Mouse (Mus musculus): Measurements from ENCODE around the gene Cks2. TPM values are rescaled to one million over a fixed set of nuclear protein-coding genes. Genes with fewer than 3 reads are reported as not detected.

Cks2 gene
- total and polyA plus RNA-seq, 3 experiments: 243 to 846 (median 297) TPM

DNA sequence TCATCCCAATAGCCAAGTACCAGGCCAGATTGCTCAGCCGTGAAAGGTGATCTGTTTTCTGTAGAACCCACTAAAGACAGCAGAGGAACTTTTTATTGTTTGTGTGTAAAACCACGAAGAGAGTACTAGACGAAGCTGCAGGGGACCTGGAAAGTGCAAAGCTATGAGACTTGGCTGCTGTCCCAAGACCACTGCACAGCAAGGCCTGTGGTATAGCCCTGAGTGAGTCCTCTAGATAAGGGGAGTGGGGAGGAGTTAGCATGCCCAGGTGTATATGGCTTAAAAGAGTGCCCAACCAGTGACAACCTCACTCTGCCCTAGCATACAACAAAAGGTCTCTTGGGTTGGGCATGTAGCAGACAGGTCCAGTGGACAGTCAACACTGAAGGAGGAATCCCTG is 43.7 kb downstream of the Cks2 start:
- Histone ChIP-seq H3K79me2 (ENCODE audit: control insufficient read depth, insufficient read depth, low read length, poor library complexity) (no peaks in the 10 kb centered on the region), H3K27me3 (ENCODE audit: control insufficient read depth in 1 of 2, insufficient read depth in 2 of 2, low read length in 2 of 2) (no peaks in the 10 kb centered on the region), H3K4me3 (ENCODE audit: control insufficient read depth in 1 of 2, insufficient read depth in 1 of 2, low read depth in 2 of 2, low read length in 2 of 2) (no peak overlapping the region), H3K27ac (ENCODE audit: control insufficient read depth, low read depth, low read length) (peak overlapping the region; percentile 26; the same call in 1 of the 2 replicates), H3K36me3 (ENCODE audit: control insufficient read depth in 1 of 2, insufficient read depth in 2 of 2, low read length in 2 of 2) (peaks cover 2 to 43% of the 10 kb centered on the region in 2 experiments; a peak in 2 of 4 replicates), H3K9ac (ENCODE audit: control insufficient read depth, low read depth, low read length, poor library complexity, severe bottlenecking) (no peak overlapping the region), H3K4me1 (ENCODE audit: control insufficient read depth in 1 of 2, insufficient read depth in 2 of 2, low read length in 2 of 2) (peaks cover 19 to 49% of the 10 kb centered on the region in 2 experiments), H3K9me3 (replicated peaks; ENCODE audit: insufficient read depth, low read length) (no peaks in the 10 kb centered on the region)
- peak; percentile 85 for DNase-seq (ENCODE audit: low read depth, low spot score)
- TF ChIP-seq TAL1 (IDR thresholded peaks at IDR 0.05; ENCODE audit: low read length) (peak; percentile 69), RCOR1 (IDR thresholded peaks at IDR 0.05; ENCODE audit: low read depth, low read length) (no peak; the same call in 1 of the 2 replicates), ELF1 (IDR thresholded peaks at IDR 0.05; ENCODE audit: low read depth, low read length) (no peak), MAZ (IDR thresholded peaks at IDR 0.05; ENCODE audit: low read depth, low read length) (0 out of 2 replicates have a peak, but pooled peaks have one; percentile 49), HCFC1 (IDR thresholded peaks at IDR 0.05; ENCODE audit: low read depth, low read length) (peak; percentile 37; the same call in 1 of the 2 replicates), ZMIZ1 (IDR thresholded peaks at IDR 0.05; ENCODE audit: low read depth, low read length) (no peak), MXI1 (IDR thresholded peaks at IDR 0.05; ENCODE audit: low read depth, low read length) (no peak), USF1 (IDR thresholded peaks at IDR 0.05; ENCODE audit: low read depth, low read length) (no peak), TCF12 (IDR thresholded peaks at IDR 0.05; ENCODE audit: low read depth, low read length) (peak; percentile 79; the same call in 1 of the 2 replicates), RAD21 (IDR thresholded peaks at IDR 0.05; ENCODE audit: low read depth, low read length) (no peak), ZKSCAN1 (IDR thresholded peaks at IDR 0.05; ENCODE audit: low read depth, low read length) (no peak), MAFK (IDR thresholded peaks at IDR 0.05; ENCODE audit: borderline replicate concordance, low read depth, low read length) (no peak), ZC3H11A (IDR thresholded peaks at IDR 0.05; ENCODE audit: low read depth, low read length) (no peak), ZNF384 (IDR thresholded peaks at IDR 0.05; ENCODE audit: low read depth, low read length) (no peak), CHD1 (IDR thresholded peaks at IDR 0.05; ENCODE audit: low read depth, low read length) (no peak), JUND (IDR thresholded peaks at IDR 0.05; ENCODE audit: low read depth, low read length) (no peak), MYB (IDR thresholded peaks at IDR 0.05; ENCODE audit: low read depth, low read length) (no peak), GATA1 (IDR thresholded peaks at IDR 0.05; ENCODE audit: low read depth, low read length) (peak; percentile 70), E2F4 (IDR thresholded peaks at IDR 0.05; ENCODE audit: borderline replicate concordance, low read depth, low read length) (no peak), SMC3 (IDR thresholded peaks at IDR 0.05; ENCODE audit: low read depth, low read length) (peak; percentile 14; the same call in 1 of the 2 replicates), KAT2A (conservative IDR thresholded peaks at IDR 0.05; ENCODE audit: low read depth, low read length) (no peak), USF2 (IDR thresholded peaks at IDR 0.05; ENCODE audit: borderline replicate concordance in 1 of 2, insufficient read depth in 1 of 2, low read depth in 1 of 2, low read length in 2 of 2) (no peak), ETS1 (IDR thresholded peaks at IDR 0.05; ENCODE audit: low read depth, low read length) (peak; percentile 76), GABPA (IDR thresholded peaks at IDR 0.05; ENCODE audit: low read depth, low read length) (no peak), CTCF (IDR thresholded peaks at IDR 0.05 in 2 of 3, conservative IDR thresholded peaks at IDR 0.05 in 1 of 3; ENCODE audit: control insufficient read depth in 1 of 3, insufficient read depth in 1 of 3, low read depth in 2 of 3, low read length in 3 of 3, poor library complexity in 1 of 3, severe bottlenecking in 1 of 3) (no peak), POLR2AphosphoS5 (IDR thresholded peaks at IDR 0.05; ENCODE audit: borderline replicate concordance, low read depth, low read length) (no peak), TBP (IDR thresholded peaks at IDR 0.05; ENCODE audit: low read depth, low read length) (no peak), UBTF (IDR thresholded peaks at IDR 0.05; ENCODE audit: borderline replicate concordance, insufficient read depth, low read depth, low read length) (no peak), BHLHE40 (IDR thresholded peaks at IDR 0.05; ENCODE audit: borderline replicate concordance, low read depth, low read length) (peak; percentile 12; the same call in 1 of the 2 replicates), CHD2 (IDR thresholded peaks at IDR 0.05; ENCODE audit: low read length) (no peak), EP300 (IDR thresholded peaks at IDR 0.05; ENCODE audit: low read depth in 1 of 2, low read length in 2 of 2) (peak; percentile 70 to 71; a peak in 3 of 4 replicates), NELFE (IDR thresholded peaks at IDR 0.05; ENCODE audit: low read depth, low read length) (no peak), MAX (IDR thresholded peaks at IDR 0.05; ENCODE audit: low read length) (no peak), NRF1 (IDR thresholded peaks at IDR 0.05; ENCODE audit: insufficient read depth, low read depth, low read length, poor library complexity, severe bottlenecking) (no peak), POLR2AphosphoS2 (IDR thresholded peaks at IDR 0.05; ENCODE audit: low read length) (0 out of 2 replicates have a peak, but pooled peaks have one; percentile 64), POLR2A (IDR thresholded peaks at IDR 0.05; ENCODE audit: control insufficient read depth in 1 of 2, insufficient read depth in 1 of 2, low read depth in 1 of 2, low read length in 2 of 2, poor library complexity in 1 of 2) (no peak), MEF2A (IDR thresholded peaks at IDR 0.05; ENCODE audit: extremely low read depth, insufficient replicate concordance, low read depth, low read length, poor library complexity, severe bottlenecking) (no peak)
